Mouse (Mus musculus): Measurements from ENCODE around the gene Zkscan7.

Gene Zkscan7

DNA sequence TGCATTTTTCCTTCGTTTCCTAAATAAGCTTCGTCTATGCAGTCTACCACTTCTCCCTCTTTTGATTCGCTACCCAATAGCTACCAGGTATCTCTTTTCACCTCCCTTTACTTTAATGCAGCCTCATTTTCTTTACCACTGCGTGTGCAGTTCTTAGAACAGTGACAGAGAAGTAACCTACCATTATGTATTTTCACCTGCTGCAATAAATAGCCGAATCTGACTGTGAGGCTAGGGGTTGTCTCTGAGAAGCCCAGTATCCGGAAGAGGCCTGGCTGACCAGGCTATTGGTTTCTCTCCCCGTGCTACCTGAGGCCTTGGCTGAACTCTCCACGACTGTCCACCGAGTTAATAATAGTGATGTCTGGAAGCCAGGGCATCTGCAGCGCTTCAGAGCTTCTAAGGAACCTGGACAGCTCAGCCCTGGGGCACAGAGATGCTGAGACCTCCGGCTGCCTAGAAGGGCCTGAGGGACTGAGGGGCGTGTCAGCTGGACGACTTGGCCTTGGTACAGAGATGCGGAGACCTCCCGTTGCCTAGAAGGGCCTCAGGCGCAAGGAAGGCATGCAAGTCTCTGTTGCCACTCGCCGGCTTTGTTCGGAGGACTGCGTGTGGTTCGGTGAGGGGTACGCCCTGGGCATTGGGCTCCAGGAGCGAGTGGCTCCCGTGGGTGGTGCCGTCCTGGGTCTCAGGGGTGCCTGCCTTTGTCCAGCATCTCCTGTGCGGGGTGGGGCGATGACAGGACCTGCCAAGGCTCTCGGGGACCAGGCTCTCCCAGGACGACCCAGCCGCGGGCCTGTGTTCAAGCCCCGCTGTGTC, 17.4 kb downstream of the Zkscan7 start:
- DNase-seq (ENCODE audit: low spot score in 2 of 2) = peak; percentile 28 to 54

DNA sequence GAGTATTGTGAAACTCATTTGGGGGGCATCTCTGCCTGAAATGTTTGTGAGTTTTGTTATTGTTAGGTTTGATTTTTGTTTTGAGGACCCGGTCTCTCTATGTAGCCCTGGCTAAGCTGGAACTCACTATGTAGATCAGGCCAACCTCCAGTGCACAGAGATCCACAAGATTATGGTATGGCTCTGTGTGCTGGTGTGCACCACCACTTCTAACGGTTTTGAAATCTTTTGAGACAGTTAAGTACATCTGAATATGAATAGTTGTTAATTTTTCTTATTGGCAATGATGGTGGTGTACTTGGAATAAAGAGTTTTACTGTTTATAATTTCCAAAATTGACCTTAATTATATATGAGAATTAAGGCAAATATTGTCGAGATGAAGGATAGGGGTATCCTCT, 37.0 kb downstream of the Zkscan7 start:
- no peak for DNase-seq (ENCODE audit: low spot score in 2 of 2)

DNA sequence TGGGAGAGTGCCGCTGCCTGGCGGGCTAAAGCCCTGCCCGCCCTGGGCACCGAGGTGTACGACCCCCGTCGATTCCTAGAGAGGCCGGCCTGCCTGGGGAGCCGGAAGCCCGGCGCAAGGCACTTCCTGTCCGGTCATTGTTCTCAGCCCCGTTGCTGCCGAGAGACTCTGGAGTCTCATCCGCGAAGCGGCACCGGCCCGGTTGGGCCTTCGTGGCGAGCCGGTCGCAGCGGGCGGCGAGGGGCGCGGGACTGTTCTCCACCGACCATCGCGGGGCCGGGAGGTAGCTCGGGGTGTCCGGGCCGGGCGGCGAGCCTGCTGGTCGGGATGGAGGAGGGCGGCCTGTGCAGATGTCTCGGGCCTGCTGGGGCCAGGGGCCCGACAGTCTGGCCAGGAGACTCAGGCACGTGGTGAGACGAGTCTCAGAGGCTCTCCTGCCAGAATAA, 37.5 kb downstream of the Zkscan7 start, which contains the start of gene Zfp105:
TSS of gene Zfp105 (plus strand) at position 137 of the 446 bp plus-strand sequence.
- peak; percentile 35 to 58 for DNase-seq (ENCODE audit: low spot score in 2 of 2)

DNA sequence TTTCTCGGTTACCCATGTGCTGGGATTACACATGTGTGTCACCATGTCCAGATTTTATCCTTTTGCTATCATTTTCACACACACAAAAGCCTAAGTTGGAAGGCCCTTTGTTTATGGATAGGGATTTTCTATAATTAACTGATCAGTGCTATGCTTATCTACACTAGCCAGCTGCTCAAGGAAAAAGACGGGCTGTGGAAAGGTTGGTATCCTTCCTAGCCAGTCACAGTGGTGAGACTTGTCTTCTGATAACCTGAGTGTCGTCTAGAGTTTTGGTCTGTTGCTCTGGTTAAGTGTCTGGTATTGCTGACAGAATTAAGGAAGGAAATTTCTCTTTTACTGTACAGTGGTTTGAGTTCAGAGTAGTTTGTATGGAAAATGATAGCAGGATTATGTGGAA, 43.4 kb downstream of the Zkscan7 start:
- DNase-seq (ENCODE audit: low spot score in 2 of 2) = no peak

All from urinary bladder, postnatal 36 days (tissue).